Mouse (Mus musculus): ENCODE data around the gene Celsr1.

DNA sequence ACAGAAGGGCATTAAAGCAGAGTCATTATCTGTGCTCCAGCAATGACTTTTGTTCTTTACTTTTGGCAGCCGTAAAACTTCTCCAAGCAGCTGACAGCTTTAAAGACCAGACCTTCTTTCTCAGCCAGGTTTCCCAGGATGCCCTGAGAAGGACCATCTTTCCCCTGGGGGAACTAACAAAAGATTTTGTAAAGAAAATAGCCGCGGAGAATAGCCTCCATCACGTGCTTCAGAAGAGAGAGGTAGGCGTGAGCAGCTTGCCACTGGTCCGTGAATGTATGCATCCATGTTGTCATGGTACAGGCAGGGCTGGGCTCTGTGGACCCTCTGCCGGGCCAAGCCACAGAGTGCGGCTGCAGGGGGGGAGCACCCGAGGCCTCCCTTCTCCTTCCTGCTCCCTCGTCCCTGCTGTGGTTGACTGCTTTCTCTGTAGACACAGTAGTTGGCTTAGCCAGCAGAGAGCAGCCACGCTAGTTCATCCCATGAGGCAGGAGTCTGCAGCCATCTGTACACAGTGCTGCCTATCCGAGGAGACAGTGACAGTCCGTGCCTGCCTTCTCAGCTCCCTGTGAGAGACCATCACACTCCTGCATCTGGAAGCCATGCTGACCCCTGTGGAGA is 141.0 kb downstream of the Celsr1 start:
- TF ChIP-seq EP300 (IDR thresholded peaks at IDR 0.05; ENCODE audit: low read depth) (no peak), CTCF (IDR thresholded peaks at IDR 0.05; ENCODE audit: low read depth) (no peak)

Data from heart, postnatal 0 days (tissue).